Mouse (Mus musculus) olfactory bulb, adult 2 months (tissue): Measurements from ENCODE around the gene Lrrc8a.

Experiments
- CTCF ChIP-seq: fragments of 200-500 bp; IDR thresholded peaks from 2 replicates; pipeline ENCODE4 v1.5.1; 2012; ENCODE audit warnings: low read depth, mild to moderate bottlenecking, low read length, moderate library complexity; ENCODE audit not compliant: insufficient read depth
- POLR2A ChIP-seq: fragments of 200-500 bp; IDR thresholded peaks from 2 replicates; pipeline ENCODE4 v1.6.1; 2012; ENCODE audit warnings: mild to moderate bottlenecking, low read depth, low read length, moderate library complexity; ENCODE audit not compliant: insufficient read depth

GRCm38 (mm10) chr2:30238906-30239465 lies 1.5 kb downstream of the Lrrc8a start:
- TF ChIP-seq POLR2A (no peak), CTCF (no peak)
